Mouse (Mus musculus) G1E (cell line): ENCODE measurements at regions not wholly inside any gene's neighbourhood (a gene's known extent, or its start where the extent isn't known, plus 50 kb on each side); places are given as distances from the start of the nearest gene placed in this dataset.

Experiments
- CTCF ChIP-seq: IDR thresholded peaks from 2 replicates; pipeline ENCODE4 v1.5.1; 2012; ENCODE audit warnings: low read depth, low read length, inconsistent platforms, mixed read lengths
- GATA1 ChIP-seq: IDR thresholded peaks from 2 replicates; pipeline ENCODE4 v1.6.1; 2012; ENCODE audit warnings: borderline replicate concordance, low read length, inconsistent platforms, mixed read lengths
- GATA2 ChIP-seq: IDR thresholded peaks from 2 replicates; pipeline ENCODE4 v1.6.1; 2012; ENCODE audit warnings: low read depth, low read length, inconsistent platforms, borderline replicate concordance
- TAL1 ChIP-seq: conservative IDR thresholded peaks from 2 replicates; pipeline ENCODE4 v1.6.1; 2012; ENCODE audit warnings: low read depth, low read length, inconsistent platforms, mixed read lengths

- TF ChIP-seq CTCF (no peak), GATA1 (no peak), TAL1 (no peak), GATA2 (no peak)
Observed at GRCm38 (mm10) chr9:116227738-116228137, 52.6 kb upstream of the Tgfbr2 start.
